Mouse (Mus musculus): ENCODE measurements around the gene Pin1rt1.

DNA sequence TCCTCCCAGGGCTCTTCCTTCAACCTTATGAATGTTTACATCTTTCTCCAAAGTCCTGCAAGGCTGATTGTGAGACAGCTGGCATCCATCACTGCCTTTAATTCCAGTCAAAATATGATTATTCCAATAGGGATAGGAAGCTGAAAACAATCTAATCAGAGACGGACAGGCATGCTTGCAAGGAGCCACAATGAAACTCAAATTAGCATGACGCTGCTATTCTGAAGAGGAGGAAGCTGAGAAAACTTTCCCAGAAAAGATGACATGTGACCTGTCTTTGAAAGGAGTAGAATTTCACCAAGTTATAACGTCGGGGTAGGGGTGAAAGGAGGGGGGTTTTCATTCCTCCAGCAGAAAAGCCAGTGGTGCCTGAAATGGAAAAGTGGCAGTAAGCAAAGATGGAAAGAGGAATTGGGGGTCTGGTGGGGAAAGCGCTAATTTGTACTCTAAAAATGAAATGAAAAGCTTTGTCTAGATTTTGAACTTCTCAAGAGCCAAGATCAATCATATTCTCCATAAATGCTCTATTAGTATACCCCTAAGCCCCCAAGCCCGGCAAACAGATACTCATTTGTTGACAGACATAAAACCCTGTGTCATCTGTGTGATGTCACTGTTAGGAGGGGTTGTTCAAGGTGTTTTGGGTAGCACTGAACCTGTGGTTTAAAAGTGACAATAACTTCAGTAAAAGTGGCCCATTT, 5.4 kb downstream of the Pin1rt1 start:
- no peak for TF ChIP-seq GATA1 (IDR thresholded peaks at IDR 0.05; ENCODE audit: low read length)
- TF ChIP-seq TAL1 (IDR thresholded peaks at IDR 0.05; ENCODE audit: low read length): no peak

All from erythroblast, embryonic 14.5 days (primary cell).